Mouse (Mus musculus) cerebral cortex, adult 2 months (tissue): ENCODE measurements around the gene Zfp3.

ENCODE experiments used
- WGBS: fragments of 180-500 bp; shearing (Covaris S2); methylation state at CpG from one replicate; pipeline ENCODE4 v1.1.7; 2018; 5-methylcytosine and 5-hydroxymethylcytosine counted together

Gene Zfp3

DNA sequence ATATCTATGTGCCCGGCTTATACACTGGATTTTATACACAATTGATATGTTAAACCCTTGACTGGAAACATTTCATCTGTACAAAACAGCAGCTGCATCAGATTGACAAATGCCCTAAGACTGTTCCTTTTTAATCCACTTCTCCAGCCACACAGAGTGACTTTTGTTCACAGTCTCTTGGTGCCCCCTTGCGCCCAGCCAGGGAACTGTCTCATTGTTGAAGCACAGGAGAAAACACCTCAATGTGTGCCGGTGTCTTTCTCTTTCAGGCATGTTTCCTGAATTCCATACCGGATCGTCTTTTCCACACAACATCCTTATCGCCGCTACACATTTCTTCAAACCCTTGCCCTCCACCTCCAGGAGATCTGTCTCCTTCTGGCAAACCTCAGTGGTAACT lies 8.4 kb upstream of the Zfp3 start:
- WGBS: 4% methylated on average over 7 of the region's 7 CpGs

GRCm38 (mm10) chr11:70760446-70760845 lies 3.6 kb upstream of the Zfp3 start:
- WGBS: 63% methylated on average over 3 of the region's 3 CpGs

DNA sequence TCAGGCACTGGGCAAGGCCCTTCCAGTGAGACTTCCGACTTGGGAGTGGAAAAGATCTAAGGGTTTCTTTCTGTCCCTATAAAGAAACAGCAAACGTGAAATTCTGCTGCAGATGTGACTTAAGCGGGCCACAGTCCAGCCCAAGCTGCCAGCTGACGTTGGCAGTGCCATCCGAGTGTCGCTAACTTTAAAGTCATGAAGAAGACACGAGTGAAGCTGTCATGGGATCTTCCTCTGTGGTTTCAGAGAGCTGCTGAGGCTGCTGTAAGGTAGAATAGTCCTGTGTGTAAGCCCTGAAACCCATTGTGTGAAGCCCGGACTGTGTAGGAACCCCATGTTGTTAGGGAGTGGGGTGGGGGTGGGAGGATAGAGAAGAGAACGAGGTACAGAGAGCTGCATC lies 1.4 kb upstream of the Zfp3 start:
- WGBS: 79% methylated on average over 9 of the region's 9 CpGs

GRCm38 (mm10) chr11:70763582-70763935 lies 450 bp upstream of the Zfp3 start:
- WGBS: 17% methylated on average over 3 of the region's 3 CpGs

- 60% methylated on average over 16 of the region's 16 CpGs for WGBS
Measured at GRCm38 (mm10) chr11:70765776-70766445, 1.9 kb downstream of the Zfp3 start.

DNA sequence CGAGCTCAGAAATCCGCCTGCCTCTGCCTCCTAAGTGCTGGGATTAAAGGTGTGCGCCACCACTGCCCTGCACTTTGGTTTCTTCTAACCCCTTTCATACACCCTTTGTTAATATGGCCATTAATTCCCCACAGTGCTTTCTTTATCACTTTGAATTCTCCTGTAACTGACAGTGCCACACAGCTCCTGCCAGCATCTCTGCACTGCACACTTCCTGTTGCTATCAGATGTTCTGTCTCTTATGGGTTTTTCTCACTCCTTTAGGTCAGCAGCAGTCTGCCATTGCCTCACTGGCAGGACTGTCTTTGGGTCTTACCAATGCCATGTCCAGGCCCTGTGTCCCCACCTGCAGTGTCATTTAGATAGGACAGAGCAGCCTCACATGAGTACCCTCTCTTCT lies 6.8 kb downstream of the Zfp3 start:
- 94% methylated on average over 3 of the region's 3 CpGs for whole genome bisulfite sequencing

- 29% methylated on average over 17 of the region's 17 CpGs for WGBS
Measured at GRCm38 (mm10) chr11:70776830-70777571, 13.0 kb downstream of the Zfp3 start.

DNA sequence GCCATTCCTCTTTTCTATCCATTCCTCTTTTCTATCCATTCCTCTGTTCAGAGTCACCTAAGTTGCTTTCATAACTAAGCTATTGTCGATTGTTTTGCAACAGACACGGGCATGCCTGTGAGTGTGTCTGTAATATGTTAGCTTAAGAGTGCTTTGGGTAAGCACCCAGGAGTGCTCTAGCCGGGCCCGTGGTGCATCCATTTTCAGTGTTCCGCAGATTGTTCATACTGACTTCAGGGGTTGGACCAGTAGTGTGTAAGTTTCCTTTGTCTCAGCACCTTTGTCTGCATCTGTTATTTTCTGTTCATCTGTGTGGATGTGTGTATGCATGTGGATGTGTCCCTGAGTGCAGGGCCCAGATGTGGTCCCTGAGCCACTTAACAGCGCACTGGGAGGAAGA lies 13.6 kb downstream of the Zfp3 start:
- WGBS: 61% methylated on average over 6 of the region's 6 CpGs

- WGBS: 23% methylated on average over 6 of the region's 6 CpGs
Measured at GRCm38 (mm10) chr11:70778058-70778457, 14.0 kb downstream of the Zfp3 start.

DNA sequence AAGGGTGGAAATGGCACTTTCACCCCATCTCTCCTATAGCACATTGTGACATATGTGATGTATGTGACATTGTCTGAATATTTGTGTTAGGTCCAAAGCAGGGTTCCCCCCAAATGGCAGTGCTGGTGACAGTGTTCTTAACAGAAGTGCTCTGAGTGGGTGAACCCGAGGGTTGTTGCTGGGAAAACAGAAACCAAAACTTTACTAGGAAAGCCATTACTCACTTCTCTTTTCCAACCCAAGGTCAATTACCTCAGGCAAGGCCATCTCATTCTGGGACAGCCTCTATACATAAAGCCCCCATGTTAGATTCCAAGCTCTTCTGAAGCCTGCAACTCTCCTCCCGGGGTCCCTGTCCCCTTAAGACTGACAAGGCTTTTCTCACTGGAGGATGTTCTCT lies 21.9 kb downstream of the Zfp3 start:
- WGBS: 67% methylated on average over 2 of the region's 2 CpGs

- WGBS: 64% methylated on average over 11 of the region's 11 CpGs
Measured at GRCm38 (mm10) chr11:70787052-70787451, 23.0 kb downstream of the Zfp3 start.

DNA sequence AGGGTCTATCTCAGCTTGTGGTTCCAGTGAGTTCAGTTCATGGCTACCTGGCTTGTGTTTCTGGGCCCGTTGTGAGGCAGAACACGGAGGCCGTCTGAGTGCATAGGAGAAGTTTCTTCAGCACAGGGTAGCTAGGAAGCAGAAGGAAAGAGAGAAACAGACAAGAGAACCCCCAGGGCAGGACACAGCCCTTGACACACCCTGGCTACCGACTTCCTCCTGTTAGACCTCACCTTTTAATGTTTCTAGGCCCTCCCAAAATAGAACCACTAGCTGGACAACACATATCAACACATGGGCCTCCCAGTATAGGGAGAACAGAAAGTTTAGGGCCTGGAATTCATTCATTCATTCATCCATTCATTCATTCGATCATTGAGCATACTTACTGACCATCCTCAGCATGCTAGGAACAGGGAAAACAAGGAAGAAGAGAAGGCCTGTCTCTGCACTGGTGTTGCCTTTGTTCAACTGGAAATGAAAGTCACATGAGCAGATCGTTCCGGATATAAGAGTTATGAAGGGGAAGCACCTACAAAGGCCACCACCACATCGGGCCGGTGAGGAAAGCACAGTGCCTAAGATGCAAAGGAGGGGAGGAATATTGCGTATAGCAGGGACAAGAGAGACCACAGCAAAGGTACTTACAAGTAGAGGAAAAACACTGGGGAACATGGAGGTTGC lies 25.1 kb downstream of the Zfp3 start:
- 91% methylated on average over 10 of the region's 10 CpGs for WGBS

- WGBS: 93% methylated on average over 2 of the region's 2 CpGs
Measured at GRCm38 (mm10) chr11:70790426-70790825, 26.4 kb downstream of the Zfp3 start.

- 57% methylated on average over 7 of the region's 7 CpGs for WGBS
Measured at GRCm38 (mm10) chr11:70790874-70791551, 27.0 kb downstream of the Zfp3 start.

- WGBS: 74% methylated on average over 5 of the region's 5 CpGs
Measured at GRCm38 (mm10) chr11:70791676-70792075, 27.7 kb downstream of the Zfp3 start.

DNA sequence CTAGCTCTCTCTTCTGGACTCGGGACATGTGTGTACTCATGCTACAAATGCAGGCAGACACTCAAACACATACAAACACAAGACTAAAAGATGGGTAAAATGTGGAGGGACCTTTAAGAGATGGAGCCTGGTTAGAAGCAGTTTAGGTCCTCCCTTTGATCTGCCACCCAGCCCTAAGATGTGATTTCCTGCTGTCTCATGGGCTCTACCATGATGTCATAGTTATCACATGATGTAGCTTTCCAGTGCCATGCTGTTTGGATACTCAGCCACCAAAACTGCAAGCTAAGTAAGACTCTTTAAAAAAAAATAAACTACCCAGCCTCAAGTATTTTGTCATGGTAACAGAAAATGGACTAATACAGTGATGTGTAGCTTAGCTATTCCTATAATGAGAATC lies 28.4 kb downstream of the Zfp3 start:
- WGBS: 94% methylated on average over 1 of the region's 1 CpGs

DNA sequence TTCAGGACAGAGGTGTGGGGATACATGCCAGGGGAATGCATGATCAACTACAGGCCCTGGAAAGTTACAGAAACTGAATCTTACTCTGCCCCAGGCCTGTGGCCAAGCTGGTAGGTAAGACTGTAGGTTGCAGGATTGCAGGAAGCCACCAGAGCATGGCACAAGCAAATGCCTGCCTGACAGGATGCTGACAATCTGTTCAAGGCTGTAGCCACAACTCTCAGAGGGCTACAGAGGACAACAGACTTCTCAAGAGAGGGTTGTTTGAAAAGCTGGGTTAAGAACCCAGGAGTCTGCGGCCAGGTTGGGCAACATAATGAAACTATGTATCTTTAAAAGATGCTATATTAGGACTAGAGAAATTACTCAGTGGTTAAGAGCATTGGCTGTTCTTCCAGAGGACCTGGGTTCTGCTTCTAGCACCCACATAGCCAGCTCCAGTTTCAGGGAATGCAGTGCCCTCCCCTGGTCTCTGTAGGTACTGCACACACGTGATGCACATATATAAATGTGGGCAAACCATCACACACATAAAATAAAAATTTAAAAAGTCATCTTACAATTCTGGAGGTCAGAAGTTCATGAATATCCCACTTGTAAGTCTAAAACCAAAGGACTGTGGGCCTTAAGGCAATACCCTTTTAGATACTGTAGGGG lies 38.3 kb downstream of the Zfp3 start:
- 99% methylated on average over 2 of the region's 2 CpGs for WGBS

GRCm38 (mm10) chr11:70802865-70803261 lies 38.9 kb downstream of the Zfp3 start:
- 70% methylated on average over 2 of the region's 2 CpGs for WGBS

DNA sequence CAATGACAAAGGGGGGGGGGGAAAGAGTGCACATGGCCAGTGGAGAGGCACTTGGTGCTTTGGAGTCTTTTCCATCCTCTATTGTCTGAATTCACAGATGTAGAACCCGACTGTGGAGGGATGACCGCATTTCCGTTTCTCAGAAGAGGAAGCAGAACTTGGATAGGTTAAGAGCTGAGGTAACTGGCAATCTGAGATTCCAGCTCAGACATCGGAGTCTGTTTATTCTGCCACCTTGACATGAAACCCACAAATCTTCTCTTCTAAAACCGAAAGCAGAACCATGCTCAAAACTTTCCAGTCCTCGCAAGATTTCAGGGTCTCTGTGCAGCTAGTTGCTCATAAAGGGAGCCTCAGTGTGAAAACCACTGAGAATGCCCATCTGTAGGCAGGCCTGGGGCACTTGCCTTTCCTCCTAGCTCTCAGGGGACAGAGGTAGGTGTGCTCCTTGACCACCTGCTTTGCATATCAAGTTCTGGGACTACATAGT lies 39.7 kb downstream of the Zfp3 start:
- WGBS: 77% methylated on average over 6 of the region's 6 CpGs

DNA sequence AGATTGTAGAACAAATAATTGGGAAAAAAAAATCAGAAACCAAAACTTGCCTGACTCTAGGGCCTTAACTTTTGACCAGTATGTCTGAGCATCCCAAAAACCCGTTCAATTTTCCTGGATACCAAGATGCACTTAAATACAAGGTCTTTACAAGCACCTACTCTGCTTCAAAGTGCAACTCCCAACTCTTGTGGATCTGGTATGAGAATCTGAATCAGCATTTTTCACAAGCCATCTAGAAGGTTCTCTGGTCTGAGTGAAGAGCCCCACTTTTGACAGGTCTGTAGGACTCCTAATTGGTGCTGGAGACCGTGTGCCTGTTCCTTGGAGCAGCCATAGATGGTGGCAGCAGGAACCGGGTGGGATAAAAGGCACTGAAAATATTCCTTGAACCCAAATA lies 40.4 kb downstream of the Zfp3 start:
- WGBS: 89% methylated on average over 3 of the region's 3 CpGs

- 74% methylated on average over 8 of the region's 8 CpGs for WGBS
Measured at GRCm38 (mm10) chr11:70805641-70806175, 41.7 kb downstream of the Zfp3 start.
